Mouse (Mus musculus) hindbrain, embryonic 13.5 days (tissue): ENCODE measurements at regions not wholly inside any gene's neighbourhood (a gene's known extent, or its start where the extent isn't known, plus 50 kb on each side); places are given as distances from the start of the nearest gene placed in this dataset.

Experiments
- ATAC-seq: fragments of 200-750 bp; cut with Nextera tagmentation; 2 replicates; pipeline ENCODE4 v1.8.0; 2017; ENCODE audit warnings: moderate TSS enrichment; ENCODE audit not compliant: low FRiP score
- H3K27ac ChIP-seq: fragments of 300-500 bp; sonication (generic); 2 replicates; pipeline ENCODE4 v1.5.1; 2015; ENCODE audit warnings: inconsistent platforms, mild to moderate bottlenecking, moderate library complexity
- H3K27me3 ChIP-seq: fragments of 300-500 bp; sonication (generic); 2 replicates; pipeline ENCODE4 v1.6.1; 2015; ENCODE audit warnings: mild to moderate bottlenecking, inconsistent platforms
- H3K36me3 ChIP-seq: fragments of 300-500 bp; sonication (generic); 2 replicates; pipeline ENCODE4 v1.6.1; 2015; ENCODE audit warnings: mild to moderate bottlenecking, inconsistent platforms
- H3K4me1 ChIP-seq: fragments of 300-500 bp; sonication (generic); replicated peaks from 2 replicates; pipeline ENCODE4 v1.6.1; 2015; ENCODE audit warnings: inconsistent platforms
- H3K4me2 ChIP-seq: fragments of 300-500 bp; sonication (generic); 2 replicates; pipeline ENCODE4 v1.6.1; 2015; ENCODE audit warnings: inconsistent platforms, mild to moderate bottlenecking, moderate library complexity
- H3K4me3 ChIP-seq: fragments of 300-500 bp; sonication (generic); 2 replicates; pipeline ENCODE4 v1.5.1; 2015; ENCODE audit warnings: mild to moderate bottlenecking, inconsistent platforms
- H3K9ac ChIP-seq: fragments of 300-500 bp; sonication (generic); 2 replicates; pipeline ENCODE4 v1.6.1; 2015; ENCODE audit warnings: mild to moderate bottlenecking, inconsistent platforms
- H3K9me3 ChIP-seq: fragments of 300-500 bp; sonication (generic); 2 replicates; pipeline ENCODE4 v1.6.1; 2016; ENCODE audit warnings: inconsistent platforms
- WGBS: fragments of 180-500 bp; shearing (Covaris S2); methylation state at CpG from one replicate; pipeline ENCODE4 v1.1.7; 2015; 5-methylcytosine and 5-hydroxymethylcytosine counted together

DNA sequence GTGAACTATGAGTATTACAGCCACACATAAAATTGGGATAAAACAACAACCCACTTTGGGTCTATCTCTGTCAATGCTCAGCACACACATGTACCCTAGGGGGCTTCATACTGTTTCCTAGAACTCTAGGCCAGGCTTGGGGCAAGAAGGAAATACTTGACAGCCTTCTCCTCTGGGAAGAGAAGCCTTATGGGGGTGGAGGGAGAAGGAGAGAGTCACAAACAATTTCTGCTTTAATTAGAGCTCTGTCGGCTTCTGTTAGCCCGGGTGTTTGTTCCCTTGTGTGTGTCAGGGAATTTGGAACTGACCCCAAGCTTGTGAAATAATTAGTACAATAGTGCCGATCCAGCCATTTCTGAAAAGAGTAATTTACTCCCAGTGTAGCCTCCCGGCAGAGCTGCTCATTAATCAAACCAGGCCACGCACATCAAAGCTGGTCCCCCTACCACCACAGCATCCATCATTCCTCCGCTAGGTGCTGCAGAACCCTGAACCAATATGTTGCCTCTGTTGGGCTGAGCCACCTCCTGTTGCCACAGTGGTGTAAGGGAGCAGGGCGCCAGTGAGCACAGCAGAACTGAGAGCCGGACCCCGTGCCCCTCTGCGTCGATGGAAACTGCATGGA is 307.3 kb downstream of the Tmem114 start:
- H3K9ac ChIP-seq, result no peak overlapping the region
- peak; percentile 54; the same call in 1 of the 2 replicates for ATAC-seq
- no peak overlapping the region for H3K4me3 ChIP-seq
- no peak overlapping the region for H3K4me2 ChIP-seq
- H3K27me3 ChIP-seq, result no peaks in the 10 kb centered on the region
- peak overlapping the region; percentile 20; the same call in 1 of the 2 replicates for H3K27ac ChIP-seq
- H3K9me3 ChIP-seq, result no peaks in the 10 kb centered on the region
- 36% methylated on average over 11 of the region's 11 CpGs for WGBS
- H3K4me1 ChIP-seq, result peaks cover 6% of the 10 kb centered on the region
- H3K36me3 ChIP-seq, result no peaks in the 10 kb centered on the region

DNA sequence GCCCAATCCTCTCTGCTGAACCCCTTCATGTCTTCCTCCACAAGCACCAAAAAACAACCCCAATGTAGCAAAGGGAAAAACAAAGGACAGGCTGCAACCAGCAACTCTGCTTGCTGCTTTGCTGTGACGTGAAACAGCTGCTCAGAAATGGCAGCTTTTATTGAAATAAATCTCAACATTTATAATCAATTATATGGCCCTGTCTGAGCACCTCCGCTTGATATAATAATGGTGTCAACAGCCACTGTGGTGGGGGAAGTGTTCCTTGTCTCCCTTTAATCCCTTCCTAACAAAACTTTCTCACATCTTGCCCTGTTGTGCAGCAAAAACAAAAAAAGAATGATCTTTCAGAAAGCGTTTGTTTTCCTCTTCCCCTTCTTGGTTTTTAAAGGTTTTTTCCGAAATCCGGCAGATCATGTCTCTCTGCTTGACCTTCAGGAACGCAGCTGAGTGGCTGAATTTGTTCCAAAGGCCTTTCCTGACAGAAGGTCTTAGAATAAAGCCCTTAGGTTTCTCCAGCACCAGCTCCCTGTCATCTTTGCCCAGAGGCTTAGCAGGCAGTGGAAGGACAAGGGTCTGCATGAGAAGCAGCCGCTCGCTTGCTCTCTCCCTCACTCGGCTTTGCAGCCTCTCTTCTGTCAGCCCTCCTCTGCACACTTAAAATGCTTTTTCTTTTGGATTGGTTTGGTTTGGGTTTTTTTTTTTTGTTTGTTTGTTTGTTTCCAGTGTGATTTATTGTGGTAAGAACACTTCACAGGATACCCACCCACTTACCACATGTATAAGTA is 313.4 kb downstream of the Tmem114 start:
- Histone ChIP-seq H3K9me3 (no peaks in the 10 kb centered on the region), H3K27ac (0 out of 2 replicates have a peak overlapping the region, but pooled peaks have one; percentile 3), H3K4me3 (no peak overlapping the region), H3K4me2 (no peak overlapping the region), H3K36me3 (no peaks in the 10 kb centered on the region), H3K27me3 (no peaks in the 10 kb centered on the region), H3K9ac (no peak overlapping the region), H3K4me1 (no peaks in the 10 kb centered on the region)
- 59% methylated on average over 9 of the region's 9 CpGs for WGBS
- ATAC-seq, result no peak

DNA sequence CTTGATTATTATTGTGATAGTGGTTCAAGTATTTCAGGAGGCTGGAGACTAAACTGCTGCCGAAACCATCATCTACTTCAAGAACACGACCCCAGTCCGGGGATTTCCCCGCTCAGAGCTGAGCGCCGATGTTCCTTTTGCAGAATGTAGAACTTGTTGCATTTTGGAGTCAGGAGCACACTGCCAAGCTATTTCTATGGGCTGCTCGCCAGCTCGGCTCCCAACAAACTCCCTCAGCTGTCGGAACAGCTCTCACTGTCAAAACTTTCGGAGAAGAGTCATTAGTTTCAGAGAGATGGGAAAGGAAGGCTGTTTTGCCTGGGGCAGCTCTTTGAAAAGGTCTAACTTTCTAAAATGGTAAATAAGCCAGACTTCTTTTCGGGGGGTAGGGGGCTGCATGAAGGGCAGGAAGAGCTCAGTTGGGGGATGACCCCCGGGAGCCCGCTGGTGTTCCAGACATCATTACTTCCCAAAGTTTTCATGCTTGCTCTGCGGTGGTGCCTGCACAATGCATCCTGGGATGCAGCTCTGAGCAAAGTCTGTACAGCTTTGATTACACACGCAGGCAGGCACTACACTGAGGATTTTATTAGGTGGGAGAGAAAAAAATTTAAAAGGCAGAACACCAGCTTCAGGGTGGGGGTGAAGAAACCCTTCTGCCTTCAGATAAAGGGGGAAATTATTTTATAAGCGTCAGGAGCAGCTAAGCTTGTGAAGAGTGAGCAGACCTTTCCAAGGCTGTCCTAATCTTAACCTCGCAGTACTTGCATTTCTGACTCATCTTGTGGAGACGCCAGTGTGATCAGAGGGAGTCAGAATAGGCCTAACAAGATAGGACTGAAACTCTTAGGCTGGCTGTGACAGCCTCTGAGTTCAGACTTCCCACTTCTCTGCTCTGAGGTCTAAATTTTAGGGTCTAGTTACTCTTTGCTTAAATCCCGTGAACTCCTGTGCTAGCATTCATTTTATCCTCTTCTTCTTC is 316.5 kb downstream of the Tmem114 start:
- H3K27ac ChIP-seq, result no peak overlapping the region
- H3K4me1 ChIP-seq, result no peaks in the 10 kb centered on the region
- no peak overlapping the region for H3K4me2 ChIP-seq
- no peak for ATAC-seq
- WGBS, result 78% methylated on average over 19 of the region's 19 CpGs
- no peak overlapping the region for H3K9ac ChIP-seq
- no peaks in the 10 kb centered on the region for H3K36me3 ChIP-seq
- H3K9me3 ChIP-seq, result no peaks in the 10 kb centered on the region
- no peak overlapping the region for H3K4me3 ChIP-seq
- no peaks in the 10 kb centered on the region for H3K27me3 ChIP-seq

DNA sequence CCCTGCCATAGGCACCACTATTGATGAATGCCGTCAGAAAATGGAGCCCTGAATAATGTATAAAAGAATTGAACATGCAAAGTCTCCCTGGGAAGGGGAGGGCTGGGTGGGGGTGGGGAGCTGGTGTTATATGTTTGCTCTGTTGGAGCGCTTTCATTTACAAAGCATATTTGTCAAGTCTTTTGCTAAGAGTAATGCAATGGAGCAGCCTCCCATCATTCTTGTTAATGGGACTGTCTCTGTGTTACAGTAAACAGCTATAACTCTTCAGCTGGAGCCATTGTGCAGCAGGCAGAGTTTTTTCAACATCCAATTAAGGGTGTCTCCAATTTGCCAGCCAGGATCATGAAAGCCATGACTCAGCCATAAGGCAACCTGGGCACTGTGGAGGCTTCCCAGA is 345.9 kb downstream of the Tmem114 start:
- 37% methylated on average over 2 of the region's 2 CpGs for WGBS
- Histone ChIP-seq H3K27me3 (no peaks in the 10 kb centered on the region), H3K4me1 (0 out of 2 replicates have a peak, but pooled peaks cover 5% of the 10 kb centered on the region), H3K4me2 (no peak overlapping the region), H3K36me3 (no peaks in the 10 kb centered on the region), H3K9me3 (no peaks in the 10 kb centered on the region), H3K4me3 (no peak overlapping the region), H3K9ac (no peak overlapping the region), H3K27ac (peak overlapping the region; percentile 41; the same call in 1 of the 2 replicates)
- ATAC-seq, result no peak

DNA sequence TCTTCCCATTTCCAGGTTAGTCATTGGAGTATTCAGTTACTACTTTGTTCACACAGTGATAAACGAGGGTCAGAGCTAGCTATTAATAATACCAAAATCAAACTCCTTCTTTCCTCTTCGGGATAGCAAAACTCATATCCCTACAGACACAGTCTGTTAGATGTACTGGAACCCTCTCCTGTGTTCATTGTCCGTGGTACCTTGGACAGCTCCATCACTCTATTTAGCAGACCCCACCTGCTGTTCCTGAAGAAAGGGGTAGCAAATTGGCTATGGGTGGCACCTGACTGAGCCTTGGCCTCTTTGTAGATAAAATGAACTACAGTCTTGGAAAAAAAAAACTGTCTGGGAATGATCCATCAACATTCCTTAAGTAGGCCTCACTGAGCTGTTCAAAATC is 346.5 kb downstream of the Tmem114 start:
- Histone ChIP-seq H3K27ac (peak overlapping the region; percentile 41), H3K4me3 (no peak overlapping the region), H3K36me3 (no peaks in the 10 kb centered on the region), H3K4me2 (no peak overlapping the region), H3K9ac (no peak overlapping the region), H3K9me3 (no peaks in the 10 kb centered on the region), H3K4me1 (0 out of 2 replicates have a peak, but pooled peaks cover 5% of the 10 kb centered on the region), H3K27me3 (no peaks in the 10 kb centered on the region)
- 64% methylated on average over 3 of the region's 3 CpGs for WGBS
- ATAC-seq, result no peak

DNA sequence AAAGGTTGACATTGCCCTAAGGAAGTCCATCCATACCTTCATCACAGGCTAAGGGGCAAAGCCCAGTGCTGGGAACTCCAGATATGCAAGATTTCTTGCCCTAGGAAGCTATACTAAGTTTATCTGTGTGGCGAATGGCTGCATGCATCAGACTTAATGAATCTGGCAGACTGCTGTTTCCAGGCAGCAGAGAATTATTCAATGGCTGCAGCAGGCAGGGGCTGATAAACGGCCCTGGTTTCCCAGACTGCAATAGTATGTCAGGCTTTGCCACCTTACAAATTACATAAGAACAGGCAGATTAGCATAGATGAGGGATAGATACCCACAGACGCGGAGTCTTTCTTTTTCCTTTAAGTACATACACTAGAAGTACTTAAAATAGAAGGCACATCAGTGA is 350.2 kb downstream of the Tmem114 start:
- H3K27ac ChIP-seq, result peak overlapping the region; percentile 49
- no peaks in the 10 kb centered on the region for H3K27me3 ChIP-seq
- H3K36me3 ChIP-seq, result no peaks in the 10 kb centered on the region
- H3K9ac ChIP-seq, result no peak overlapping the region
- H3K9me3 ChIP-seq, result no peaks in the 10 kb centered on the region
- WGBS, result 47% methylated on average over 4 of the region's 4 CpGs
- no peak overlapping the region for H3K4me2 ChIP-seq
- 0 out of 2 replicates have a peak, but pooled peaks cover 5% of the 10 kb centered on the region for H3K4me1 ChIP-seq
- no peak for ATAC-seq
- H3K4me3 ChIP-seq, result no peak overlapping the region

DNA sequence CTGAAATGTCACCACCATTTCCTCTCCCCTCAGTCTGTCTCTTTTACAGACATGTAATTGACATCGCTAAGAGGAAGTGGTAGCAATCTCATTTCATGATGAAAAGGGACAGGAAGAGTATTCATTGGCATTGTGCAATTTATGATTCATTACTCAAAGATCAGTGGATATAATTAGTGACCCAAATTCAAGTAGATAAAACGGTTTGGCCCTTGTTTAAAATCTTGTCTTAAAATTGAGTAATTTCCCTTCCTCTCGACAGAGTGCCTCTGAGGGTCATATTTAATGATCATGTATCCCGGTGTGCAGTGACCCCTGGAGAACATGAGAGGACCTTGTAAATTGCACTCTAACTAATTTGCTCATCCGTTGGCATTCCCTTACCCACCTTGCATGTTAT is 371.0 kb downstream of the Tmem114 start:
- no peak overlapping the region for H3K4me3 ChIP-seq
- H3K27ac ChIP-seq, result no peak overlapping the region
- ATAC-seq, result no peak
- 68% methylated on average over 5 of the region's 5 CpGs for WGBS
- H3K9ac ChIP-seq, result no peak overlapping the region
- H3K9me3 ChIP-seq, result no peaks in the 10 kb centered on the region
- no peaks in the 10 kb centered on the region for H3K36me3 ChIP-seq
- H3K4me2 ChIP-seq, result no peak overlapping the region
- H3K4me1 ChIP-seq, result no peaks in the 10 kb centered on the region
- H3K27me3 ChIP-seq, result no peaks in the 10 kb centered on the region

DNA sequence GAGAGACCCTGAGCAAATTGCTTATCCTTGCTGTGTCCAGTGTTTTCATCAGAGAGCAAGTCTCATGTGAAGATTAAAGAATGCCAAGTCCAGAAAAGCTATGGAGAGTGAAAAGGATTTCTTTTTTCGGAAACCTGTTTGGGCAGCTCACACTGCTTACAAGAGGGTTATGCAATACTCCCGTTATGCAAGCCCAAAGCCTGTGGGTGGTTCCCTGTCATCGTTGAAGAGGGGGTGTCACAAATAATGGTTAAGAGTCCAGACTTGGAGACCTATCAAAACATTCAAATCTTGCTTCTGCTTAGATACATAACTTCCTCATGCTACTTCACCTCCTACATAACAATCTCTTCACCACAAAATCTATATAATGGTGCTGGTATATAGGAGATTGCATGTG is 416.0 kb downstream of the Tmem114 start:
- no peak overlapping the region for H3K9ac ChIP-seq
- WGBS, result 71% methylated on average over 3 of the region's 3 CpGs
- H3K27ac ChIP-seq, result no peak overlapping the region
- H3K4me2 ChIP-seq, result no peak overlapping the region
- no peaks in the 10 kb centered on the region for H3K4me1 ChIP-seq
- no peak overlapping the region for H3K4me3 ChIP-seq
- ATAC-seq, result no peak
- no peaks in the 10 kb centered on the region for H3K36me3 ChIP-seq
- H3K9me3 ChIP-seq, result no peaks in the 10 kb centered on the region
- H3K27me3 ChIP-seq, result no peaks in the 10 kb centered on the region

DNA sequence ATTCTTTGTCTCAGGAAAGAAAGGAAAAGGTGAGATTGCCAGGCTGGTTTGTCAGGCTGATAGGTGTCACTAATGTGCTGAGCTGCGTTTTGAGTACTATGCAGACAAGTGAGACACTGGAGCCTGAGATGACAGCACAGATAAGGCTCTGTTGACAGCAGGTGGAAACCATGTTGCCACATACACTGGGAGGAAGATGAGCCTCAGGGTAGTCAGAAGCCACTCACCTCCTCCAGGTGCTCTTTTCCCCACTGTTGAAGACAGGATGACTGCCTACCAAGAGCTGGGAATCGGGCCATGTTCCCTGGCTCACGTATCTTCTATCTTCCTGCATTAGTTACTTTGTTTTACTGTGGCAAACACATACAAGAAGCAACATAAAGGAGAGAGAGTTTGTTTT is 418.3 kb downstream of the Tmem114 start:
- 82% methylated on average over 3 of the region's 3 CpGs for WGBS
- no peak overlapping the region for H3K4me2 ChIP-seq
- H3K9me3 ChIP-seq, result no peaks in the 10 kb centered on the region
- ATAC-seq, result no peak
- H3K27me3 ChIP-seq, result no peaks in the 10 kb centered on the region
- no peak overlapping the region for H3K9ac ChIP-seq
- no peaks in the 10 kb centered on the region for H3K36me3 ChIP-seq
- H3K4me3 ChIP-seq, result no peak overlapping the region
- 0 out of 2 replicates have a peak, but pooled peaks cover 3% of the 10 kb centered on the region for H3K4me1 ChIP-seq
- no peak overlapping the region for H3K27ac ChIP-seq

DNA sequence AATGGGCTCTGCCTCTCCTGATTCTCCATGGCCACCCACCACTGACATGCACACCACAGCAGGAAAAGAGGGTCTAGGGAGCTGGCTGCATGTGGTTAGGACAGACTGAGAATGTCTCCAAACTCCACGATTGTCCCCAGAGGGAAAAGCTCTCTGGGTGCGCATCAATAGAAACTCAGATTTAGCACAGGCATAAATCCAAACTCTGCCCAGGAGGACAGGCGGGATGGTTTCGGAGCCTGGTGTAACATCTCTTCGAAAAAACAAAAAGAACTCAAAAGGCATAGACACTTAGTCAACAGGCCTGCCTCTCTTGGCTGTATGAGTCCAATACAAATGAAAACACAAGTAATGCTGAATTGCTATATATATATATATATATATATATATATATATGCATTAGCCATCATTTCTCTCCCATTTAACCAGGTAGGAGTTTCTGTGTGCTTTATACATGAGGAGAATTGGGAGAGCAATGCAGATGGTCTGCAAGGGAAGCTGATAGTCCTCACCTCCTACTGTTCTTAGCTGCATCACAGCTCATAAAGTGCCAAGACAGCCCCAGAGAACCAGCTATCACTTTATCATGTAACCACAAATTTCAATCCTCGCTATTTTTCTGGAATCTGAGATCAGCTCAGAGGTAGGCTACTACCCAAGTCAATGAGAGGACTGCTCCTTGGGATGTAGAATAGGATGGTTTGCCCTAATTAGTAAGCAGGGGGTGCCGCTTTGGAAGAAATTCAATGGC is 422.4 kb downstream of the Tmem114 start:
- Histone ChIP-seq H3K9ac (no peak overlapping the region), H3K4me3 (no peak overlapping the region), H3K4me1 (0 out of 2 replicates have a peak, but pooled peaks cover 4% of the 10 kb centered on the region), H3K9me3 (0 out of 2 replicates have a peak, but pooled peaks cover 8% of the 10 kb centered on the region), H3K4me2 (no peak overlapping the region), H3K27ac (no peak overlapping the region), H3K36me3 (no peaks in the 10 kb centered on the region), H3K27me3 (no peaks in the 10 kb centered on the region)
- no peak for ATAC-seq
- whole genome bisulfite sequencing, result 83% methylated on average over 7 of the region's 7 CpGs

DNA sequence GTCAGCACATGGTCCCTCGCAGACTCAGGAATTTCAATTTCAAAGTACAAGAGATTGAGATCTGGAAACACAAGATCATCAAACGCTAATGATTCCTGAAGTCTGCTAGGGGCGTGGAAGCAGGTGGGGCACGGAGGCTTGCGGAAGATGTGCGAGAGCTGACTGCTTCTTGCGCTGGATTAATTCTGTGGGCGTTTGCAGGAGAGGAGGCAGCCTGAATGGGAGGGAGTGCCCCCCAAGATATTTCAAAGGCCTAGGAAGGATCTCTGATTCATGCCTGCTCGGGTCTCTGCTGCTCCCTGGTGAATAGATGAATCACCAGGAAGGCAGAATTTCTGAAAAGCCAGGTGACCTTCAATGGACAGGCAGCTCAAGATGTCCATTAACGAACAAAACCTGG is 442.1 kb downstream of the Tmem114 start:
- no peaks in the 10 kb centered on the region for H3K36me3 ChIP-seq
- H3K9ac ChIP-seq, result no peak overlapping the region
- 48% methylated on average over 10 of the region's 10 CpGs for WGBS
- H3K9me3 ChIP-seq, result no peaks in the 10 kb centered on the region
- H3K27ac ChIP-seq, result no peak overlapping the region; the same call in 1 of the 2 replicates
- no peak overlapping the region for H3K4me3 ChIP-seq
- H3K27me3 ChIP-seq, result no peaks in the 10 kb centered on the region
- H3K4me1 ChIP-seq, result peaks cover 14% of the 10 kb centered on the region
- no peak for ATAC-seq
- peak overlapping the region; percentile 10; the same call in 1 of the 2 replicates for H3K4me2 ChIP-seq
